Mouse (Mus musculus) lung, embryonic 16.5 days (tissue): Measurements from ENCODE around the gene Olfr318. TPM values are rescaled to one million over a fixed set of nuclear protein-coding genes. Genes with fewer than 3 reads are reported as not detected.

Experiments used
- ATAC-seq: fragments of 200-750 bp; cut with Nextera tagmentation; 2 replicates; pipeline ENCODE4 v1.8.0; 2017; ENCODE audit warnings: low read depth, mild to moderate bottlenecking, moderate library complexity
- H3K27ac ChIP-seq: fragments of 300-500 bp; sonication (generic); 2 replicates; pipeline ENCODE4 v1.5.1; 2014; ENCODE audit warnings: mild to moderate bottlenecking, control low read depth, low read length
- H3K27me3 ChIP-seq: fragments of 300-500 bp; sonication (generic); 2 replicates; pipeline ENCODE4 v1.6.1; 2014; ENCODE audit warnings: low read depth, low read length, mixed read lengths; ENCODE audit not compliant: control insufficient read depth, insufficient read depth
- H3K36me3 ChIP-seq: fragments of 300-500 bp; sonication (generic); 2 replicates; pipeline ENCODE4 v1.6.1; 2014; ENCODE audit warnings: low read length; ENCODE audit not compliant: control insufficient read depth, insufficient read depth
- H3K4me1 ChIP-seq: fragments of 300-500 bp; sonication (generic); replicated peaks from 2 replicates; pipeline ENCODE4 v1.6.1; 2014; ENCODE audit warnings: low read length, mixed read lengths; ENCODE audit not compliant: control insufficient read depth, insufficient read depth
- H3K4me2 ChIP-seq: fragments of 300-500 bp; sonication (generic); 2 replicates; pipeline ENCODE4 v1.6.1; 2014; ENCODE audit warnings: low read depth, low read length, control low read depth
- H3K4me3 ChIP-seq: fragments of 300-500 bp; sonication (generic); 2 replicates; pipeline ENCODE4 v1.5.1; 2014; ENCODE audit warnings: mild to moderate bottlenecking, low read length, control low read depth
- H3K9ac ChIP-seq: fragments of 300-500 bp; sonication (generic); 2 replicates; pipeline ENCODE4 v1.6.1; 2014; ENCODE audit warnings: low read length, control low read depth
- H3K9me3 ChIP-seq: fragments of 300-500 bp; sonication (generic); 2 replicates; pipeline ENCODE4 v1.6.1; 2016; ENCODE audit warnings: low read length; ENCODE audit not compliant: control insufficient read depth
- WGBS: fragments of 180-500 bp; shearing (Covaris S2); extraction: QIAGEN DNeasy Blood & Tissue Kit; methylation state at CpG from one replicate; pipeline ENCODE4 v1.1.7; 2014; 5-methylcytosine and 5-hydroxymethylcytosine counted together
- polyA plus RNA-seq: library from polyadenylated mRNA; unstranded; fragments of >200 nt; fragmentation: Nextera tagmentation; extraction: Ambion mirVana; gene quantifications from 2 replicates; pipeline ENCODE4 v1.2.1, GENCODE M21; 2015

Gene Olfr318
- polyA plus RNA-seq, 1 experiment from 2014 or later, result not detected

DNA sequence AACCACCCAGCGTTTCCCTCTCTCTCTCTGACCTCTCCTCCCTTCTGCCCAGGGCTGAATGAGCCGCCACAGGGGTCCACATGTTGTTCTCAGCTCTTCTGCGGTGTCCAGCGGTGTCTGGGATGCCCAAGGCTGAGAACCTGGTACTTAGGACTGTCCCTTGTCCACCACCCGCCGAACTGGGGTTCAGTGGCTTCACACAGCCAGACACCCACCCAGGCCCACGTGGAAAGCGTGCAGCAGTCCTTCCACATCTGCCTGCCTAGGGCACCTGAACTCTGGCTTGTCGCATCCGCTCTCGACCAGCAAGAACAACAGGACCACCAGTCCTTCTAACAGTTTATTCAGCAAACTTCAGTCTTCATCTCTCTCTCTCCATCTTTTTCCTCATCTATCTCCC lies 14.7 kb downstream of the Olfr318 start:
- no peaks in the 10 kb centered on the region for H3K9me3 ChIP-seq
- no peak for ATAC-seq
- H3K4me1 ChIP-seq, result no peaks in the 10 kb centered on the region
- no peak overlapping the region for H3K9ac ChIP-seq
- H3K4me3 ChIP-seq, result no peak overlapping the region
- no peaks in the 10 kb centered on the region for H3K36me3 ChIP-seq
- H3K4me2 ChIP-seq, result no peak overlapping the region
- 66% methylated on average over 11 of the region's 11 CpGs for WGBS
- no peak overlapping the region for H3K27ac ChIP-seq
- H3K27me3 ChIP-seq, result no peaks in the 10 kb centered on the region

DNA sequence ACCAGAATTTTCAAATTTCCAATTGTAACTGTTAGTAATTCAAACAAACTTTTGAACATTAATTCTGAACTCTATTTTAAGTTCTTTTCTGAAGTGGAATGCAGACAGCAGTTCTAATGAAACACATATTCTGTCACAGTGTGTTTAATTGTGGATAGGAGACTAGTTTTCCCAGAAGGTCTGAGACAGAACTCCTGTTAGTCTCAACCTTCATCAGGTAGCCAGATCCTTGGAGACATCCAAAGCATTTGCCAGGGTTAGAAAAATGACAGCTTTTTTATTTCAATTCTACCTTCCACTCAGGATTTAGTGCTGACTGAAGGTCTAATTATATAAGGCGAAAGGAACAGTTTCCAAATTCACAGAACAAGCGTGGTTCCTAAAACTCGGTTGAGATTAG lies 25.0 kb downstream of the Olfr318 start, which contains the start of gene Olfr319:
Gene Olfr319, plus strand, starts transcription at position 301 of the 400 bp plus-strand sequence.
- no peak within 1 kb of the TSS for H3K9ac ChIP-seq
- ATAC-seq, result no peak
- 84% methylated on average over 3 of the region's 3 CpGs for WGBS
- H3K4me2 ChIP-seq, result no peak within 1 kb of the TSS
- H3K9me3 ChIP-seq, result peaks cover 3% of the 10 kb centered on the region; the same call in 1 of the 2 replicates
- H3K4me1 ChIP-seq, result no peaks in the 10 kb centered on the region
- H3K4me3 ChIP-seq, result no peak within 1 kb of the TSS
- no peak within 1 kb of the TSS for H3K27ac ChIP-seq
- H3K36me3 ChIP-seq, result no peaks in the 10 kb centered on the region
- H3K27me3 ChIP-seq, result no peaks in the 10 kb centered on the region

DNA sequence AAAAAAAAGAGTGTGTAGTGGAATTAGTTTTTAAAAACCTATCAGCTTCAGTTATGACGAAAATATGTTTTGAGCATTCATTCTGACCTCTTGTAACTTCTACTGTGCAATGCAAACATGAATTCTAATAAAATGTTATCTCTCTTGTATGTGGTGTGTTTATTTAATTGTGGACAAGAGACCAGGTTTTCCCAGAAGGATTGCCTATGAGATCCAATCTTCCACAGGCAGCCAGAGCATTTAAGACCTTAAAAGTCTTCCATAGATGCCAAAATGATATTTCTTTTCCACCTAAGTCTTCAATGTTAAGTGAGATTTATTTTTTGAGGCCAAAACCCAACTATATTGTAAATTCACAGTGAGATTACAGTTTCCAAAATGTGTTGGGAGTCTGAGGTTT lies 43.0 kb downstream of the Olfr318 start, which contains the start of gene Olfr320:
Gene Olfr320, plus strand, starts transcription at position 301 of the 400 bp plus-strand sequence.
- H3K27ac ChIP-seq, result no peak within 1 kb of the TSS
- WGBS, result 76% methylated on average over 1 of the region's 1 CpGs
- no peak within 1 kb of the TSS for H3K4me2 ChIP-seq
- ATAC-seq, result no peak
- H3K4me1 ChIP-seq, result no peaks in the 10 kb centered on the region
- no peaks in the 10 kb centered on the region for H3K27me3 ChIP-seq
- H3K4me3 ChIP-seq, result no peak within 1 kb of the TSS
- H3K9ac ChIP-seq, result no peak within 1 kb of the TSS
- H3K36me3 ChIP-seq, result no peaks in the 10 kb centered on the region
- H3K9me3 ChIP-seq, result no peaks in the 10 kb centered on the region

DNA sequence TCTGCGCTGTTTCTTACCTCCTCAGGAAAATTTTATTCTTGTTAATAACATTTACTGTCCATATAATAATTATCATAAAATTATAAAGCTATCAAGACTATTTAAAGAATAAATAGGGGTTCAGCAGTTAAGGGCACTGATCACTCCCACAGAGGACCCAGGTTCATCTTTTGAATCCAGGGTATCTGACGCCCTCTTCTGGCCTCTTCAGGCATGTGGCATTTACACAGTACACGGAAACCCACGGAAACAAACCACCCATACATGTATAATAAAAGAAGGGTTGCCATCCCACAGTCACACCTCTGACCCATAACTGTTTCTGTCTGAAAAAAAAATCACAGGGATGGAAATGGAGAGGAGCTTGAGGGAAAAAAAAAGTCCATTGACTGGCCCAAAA lies 52.0 kb downstream of the Olfr318 start:
- Histone ChIP-seq H3K9me3 (no peaks in the 10 kb centered on the region), H3K9ac (no peak overlapping the region)
- 50% methylated on average over 4 of the region's 4 CpGs for WGBS

DNA sequence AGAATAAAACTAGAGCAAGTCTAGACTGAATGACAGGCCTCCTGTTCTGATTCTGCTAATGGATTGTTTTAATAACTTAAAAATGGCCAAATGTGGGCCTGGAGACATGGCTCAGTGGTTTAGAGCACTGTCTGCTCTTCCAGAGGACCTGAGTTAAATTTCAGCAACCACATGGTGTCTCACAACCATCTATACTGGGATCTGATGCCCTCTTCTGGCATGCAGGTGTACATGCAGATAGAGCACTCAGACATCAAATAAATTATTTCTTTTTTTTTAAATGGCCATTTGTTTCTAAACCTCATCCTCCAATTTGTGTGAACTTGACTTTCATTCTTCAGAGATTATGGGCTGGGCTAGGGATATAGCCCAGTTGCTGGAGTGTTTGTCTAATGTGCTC lies 54.6 kb downstream of the Olfr318 start:
- ATAC-seq, result no peak
- no peaks in the 10 kb centered on the region for H3K9me3 ChIP-seq
- no peaks in the 10 kb centered on the region for H3K27me3 ChIP-seq
- no peak overlapping the region for H3K27ac ChIP-seq
- H3K4me2 ChIP-seq, result no peak overlapping the region
- no peak overlapping the region for H3K4me3 ChIP-seq
- H3K9ac ChIP-seq, result no peak overlapping the region
- H3K4me1 ChIP-seq, result no peaks in the 10 kb centered on the region
- H3K36me3 ChIP-seq, result no peaks in the 10 kb centered on the region

More for the DNA sequence above, 52.0 kb downstream of the Olfr318 start:
- Histone ChIP-seq H3K4me1 (no peaks in the 10 kb centered on the region), H3K27ac (no peak overlapping the region), H3K27me3 (no peaks in the 10 kb centered on the region), H3K36me3 (no peaks in the 10 kb centered on the region), H3K4me2 (no peak overlapping the region), H3K4me3 (no peak overlapping the region)
- ATAC-seq, result no peak

Other genes with a start within 250 kb of the Olfr318 start
- 0.14 and 0.19 TPM in 2 replicates for gene Olfr332, start 231.5 kb downstream of the Olfr318 start, polyA plus RNA-seq
- gene Olfr331, start 221.4 kb downstream of the Olfr318 start, polyA plus RNA-seq, result not detected in 2 replicates
- not detected in 2 replicates for gene Olfr330, start 189.2 kb downstream of the Olfr318 start, polyA plus RNA-seq
- not detected in 2 replicates for gene Olfr329-ps, start 177.6 kb downstream of the Olfr318 start, polyA plus RNA-seq
- 0.05 TPM in 1 of 2 replicates, not detected in the other for gene Olfr328, start 168.4 kb downstream of the Olfr318 start, polyA plus RNA-seq
- gene Olfr224, start 153.5 kb downstream of the Olfr318 start, polyA plus RNA-seq, result not detected in 2 replicates
- gene Olfr325, start 146.3 kb downstream of the Olfr318 start, polyA plus RNA-seq, result not detected in 2 replicates
- not detected in 2 replicates for gene Olfr324, start 128.9 kb downstream of the Olfr318 start, polyA plus RNA-seq
- not detected in 2 replicates for gene 2210407C18Rik, start 107.9 kb downstream of the Olfr318 start, polyA plus RNA-seq
- not detected in 2 replicates for gene Olfr323, start 93.5 kb downstream of the Olfr318 start, polyA plus RNA-seq
- gene Trim58, start 83.5 kb downstream of the Olfr318 start, polyA plus RNA-seq, result 0.09 and 0.19 TPM in 2 replicates
- gene Olfr322, start 65.2 kb downstream of the Olfr318 start, polyA plus RNA-seq, result not detected in 2 replicates
- not detected in 2 replicates for gene Olfr320, start 42.9 kb downstream of the Olfr318 start, polyA plus RNA-seq
- not detected in 2 replicates for gene Olfr319, start 24.9 kb downstream of the Olfr318 start, polyA plus RNA-seq
- not detected in 2 replicates for gene Olfr317, start 15.2 kb upstream of the Olfr318 start, polyA plus RNA-seq
- gene Olfr316, start 28.7 kb upstream of the Olfr318 start, polyA plus RNA-seq, result not detected in 2 replicates
- not detected in 2 replicates for gene Olfr315, start 49.2 kb upstream of the Olfr318 start, polyA plus RNA-seq
- gene Olfr314, start 58.9 kb upstream of the Olfr318 start, polyA plus RNA-seq, result not detected in 2 replicates
- 11.9 and 15.8 TPM in 2 replicates for gene Fam183b, start 77.9 kb upstream of the Olfr318 start, polyA plus RNA-seq
- not detected in 2 replicates for gene Olfr313, start 91.0 kb upstream of the Olfr318 start, polyA plus RNA-seq
- gene Olfr312, start 105.2 kb upstream of the Olfr318 start, polyA plus RNA-seq, result 0.08 TPM in 1 of 2 replicates, not detected in the other
- not detected in 2 replicates for gene Olfr311, start 115.2 kb upstream of the Olfr318 start, polyA plus RNA-seq
- 8.0 and 9.0 TPM in 2 replicates for gene Gm12258, start 123.1 kb upstream of the Olfr318 start, polyA plus RNA-seq
- gene 2810021J22Rik, start 143.2 kb upstream of the Olfr318 start, polyA plus RNA-seq, result 6.9 and 7.1 TPM in 2 replicates
- gene Zfp39, start 180.2 kb upstream of the Olfr318 start, polyA plus RNA-seq, result 4.7 and 6.2 TPM in 2 replicates
- 0.08 and 0.38 TPM in 2 replicates for gene Btnl10, start 193.9 kb upstream of the Olfr318 start, polyA plus RNA-seq
- gene Rnf187, start 214.9 kb upstream of the Olfr318 start, polyA plus RNA-seq, result 150 and 161 TPM in 2 replicates
- 24.0 and 28.3 TPM in 2 replicates for gene Hist3h2ba, start 224.9 kb upstream of the Olfr318 start, polyA plus RNA-seq
- 21.8 and 23.3 TPM in 2 replicates for gene Hist3h2a, start 230.7 kb upstream of the Olfr318 start, polyA plus RNA-seq
- gene Trim17, start 230.7 kb upstream of the Olfr318 start, polyA plus RNA-seq, result 0.41 and 0.65 TPM in 2 replicates